Mouse (Mus musculus): ENCODE data around the gene Gabpb2. TPM values are rescaled to one million over a fixed set of nuclear protein-coding genes. Genes with fewer than 3 reads are reported as not detected.

Gene Gabpb2
- polyA plus RNA-seq, 1 experiment = 22.7 TPM

DNA sequence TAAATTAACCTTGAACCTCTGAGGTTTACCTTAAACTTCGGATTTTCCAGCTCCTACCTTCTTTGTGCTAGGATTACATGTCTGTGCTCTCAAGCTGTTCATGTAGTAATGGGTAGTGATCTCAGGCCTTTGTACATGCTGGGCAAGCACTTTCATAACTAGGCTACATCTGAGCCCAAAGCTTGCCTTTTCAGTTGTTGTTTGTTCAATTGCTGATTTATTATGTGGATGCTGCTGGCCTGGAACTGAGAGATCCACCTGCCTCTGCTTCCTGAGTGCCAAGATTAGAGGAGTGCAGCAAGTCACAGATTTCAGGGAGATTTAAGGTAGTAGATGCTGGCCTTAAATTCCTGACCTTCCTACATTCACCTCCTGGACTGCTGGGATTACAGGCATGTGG is 18.6 kb downstream of the Gabpb2 start:
- no peak overlapping the region for H3K27ac ChIP-seq (ENCODE audit: insufficient read depth, low read length)
- peaks cover 4% of the 10 kb centered on the region; the same call in 1 of the 2 replicates for H3K4me1 ChIP-seq (ENCODE audit: control insufficient read depth, insufficient read depth, low read length)
- no peak for TF ChIP-seq CTCF (IDR thresholded peaks at IDR 0.05; ENCODE audit: borderline replicate concordance, insufficient read depth, low read length)
- no peak for TF ChIP-seq POLR2A (IDR thresholded peaks at IDR 0.05; ENCODE audit: low read depth, low read length)
- H3K4me3 ChIP-seq (ENCODE audit: insufficient read depth, low read length) = no peak overlapping the region

- Histone ChIP-seq H3K27ac (ENCODE audit: insufficient read depth, low read length) (no peak overlapping the region), H3K4me3 (ENCODE audit: insufficient read depth, low read length) (no peak overlapping the region), H3K4me1 (ENCODE audit: control insufficient read depth, insufficient read depth, low read length) (peaks cover 6% of the 10 kb centered on the region)
- TF ChIP-seq POLR2A (IDR thresholded peaks at IDR 0.05; ENCODE audit: low read depth, low read length) = no peak
- no peak for TF ChIP-seq CTCF (IDR thresholded peaks at IDR 0.05; ENCODE audit: borderline replicate concordance, insufficient read depth, low read length)
Observed at GRCm38 (mm10) chr3:95195772-95196171, 21.9 kb downstream of the Gabpb2 start.

DNA sequence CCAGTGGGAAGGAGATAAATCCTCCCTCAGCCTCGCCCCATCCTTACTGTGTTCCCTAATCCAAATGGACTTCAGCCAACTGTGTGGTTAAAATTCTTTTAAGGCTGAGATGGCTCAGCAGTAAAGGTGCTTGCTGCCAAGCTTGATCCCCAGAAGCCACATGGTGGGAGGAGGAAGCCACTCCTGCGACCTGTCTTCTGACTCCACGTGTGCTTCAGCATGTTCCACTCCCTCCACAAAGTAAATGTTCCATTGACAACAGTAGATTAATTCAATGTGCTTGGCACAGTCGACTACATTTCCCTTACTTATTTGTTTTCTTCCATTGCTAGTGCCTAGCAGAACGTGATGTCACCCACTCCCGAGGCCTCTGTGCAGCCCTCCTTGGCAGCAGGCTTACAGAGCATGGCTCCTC is 23.0 kb downstream of the Gabpb2 start:
- H3K4me1 ChIP-seq (ENCODE audit: control insufficient read depth, insufficient read depth, low read length) = peaks cover 6% of the 10 kb centered on the region
- TF ChIP-seq CTCF (IDR thresholded peaks at IDR 0.05; ENCODE audit: borderline replicate concordance, insufficient read depth, low read length) (no peak), POLR2A (IDR thresholded peaks at IDR 0.05; ENCODE audit: low read depth, low read length) (no peak)
- no peak overlapping the region for H3K27ac ChIP-seq (ENCODE audit: insufficient read depth, low read length)
- H3K4me3 ChIP-seq (ENCODE audit: insufficient read depth, low read length) = no peak overlapping the region

- TF ChIP-seq CTCF (IDR thresholded peaks at IDR 0.05; ENCODE audit: borderline replicate concordance, insufficient read depth, low read length) (no peak), POLR2A (IDR thresholded peaks at IDR 0.05; ENCODE audit: low read depth, low read length) (no peak)
- H3K4me1 ChIP-seq (ENCODE audit: control insufficient read depth, insufficient read depth, low read length) = no peaks in the 10 kb centered on the region
- H3K4me3 ChIP-seq (ENCODE audit: insufficient read depth, low read length) = no peak overlapping the region
- no peak overlapping the region for H3K27ac ChIP-seq (ENCODE audit: insufficient read depth, low read length)
Observed at GRCm38 (mm10) chr3:95186888-95187287, 30.8 kb downstream of the Gabpb2 start.

DNA sequence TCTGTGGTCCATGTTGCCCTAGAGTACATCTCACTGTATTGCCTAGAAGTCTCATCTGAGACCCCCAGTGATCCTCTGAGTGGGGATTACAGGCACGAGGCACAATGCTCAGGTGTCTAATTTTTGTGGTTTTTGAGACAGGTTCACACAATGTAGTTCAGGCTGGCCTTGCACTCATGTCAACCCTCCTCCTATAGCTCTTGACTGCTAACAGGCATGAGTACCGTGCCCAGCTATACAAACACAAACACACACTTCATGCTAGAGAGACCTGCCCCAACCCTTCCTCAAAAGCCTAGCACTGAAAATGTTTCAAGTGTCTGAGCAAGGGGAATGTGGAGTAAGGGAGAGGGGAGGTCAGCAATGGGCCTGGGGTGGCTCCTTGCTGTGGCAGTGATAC is 31.6 kb downstream of the Gabpb2 start:
- no peaks in the 10 kb centered on the region for H3K4me1 ChIP-seq (ENCODE audit: control insufficient read depth, insufficient read depth, low read length)
- H3K27ac ChIP-seq (ENCODE audit: insufficient read depth, low read length) = no peak overlapping the region
- H3K4me3 ChIP-seq (ENCODE audit: insufficient read depth, low read length) = no peak overlapping the region
- no peak for TF ChIP-seq CTCF (IDR thresholded peaks at IDR 0.05; ENCODE audit: borderline replicate concordance, insufficient read depth, low read length)
- no peak for TF ChIP-seq POLR2A (IDR thresholded peaks at IDR 0.05; ENCODE audit: low read depth, low read length)

DNA sequence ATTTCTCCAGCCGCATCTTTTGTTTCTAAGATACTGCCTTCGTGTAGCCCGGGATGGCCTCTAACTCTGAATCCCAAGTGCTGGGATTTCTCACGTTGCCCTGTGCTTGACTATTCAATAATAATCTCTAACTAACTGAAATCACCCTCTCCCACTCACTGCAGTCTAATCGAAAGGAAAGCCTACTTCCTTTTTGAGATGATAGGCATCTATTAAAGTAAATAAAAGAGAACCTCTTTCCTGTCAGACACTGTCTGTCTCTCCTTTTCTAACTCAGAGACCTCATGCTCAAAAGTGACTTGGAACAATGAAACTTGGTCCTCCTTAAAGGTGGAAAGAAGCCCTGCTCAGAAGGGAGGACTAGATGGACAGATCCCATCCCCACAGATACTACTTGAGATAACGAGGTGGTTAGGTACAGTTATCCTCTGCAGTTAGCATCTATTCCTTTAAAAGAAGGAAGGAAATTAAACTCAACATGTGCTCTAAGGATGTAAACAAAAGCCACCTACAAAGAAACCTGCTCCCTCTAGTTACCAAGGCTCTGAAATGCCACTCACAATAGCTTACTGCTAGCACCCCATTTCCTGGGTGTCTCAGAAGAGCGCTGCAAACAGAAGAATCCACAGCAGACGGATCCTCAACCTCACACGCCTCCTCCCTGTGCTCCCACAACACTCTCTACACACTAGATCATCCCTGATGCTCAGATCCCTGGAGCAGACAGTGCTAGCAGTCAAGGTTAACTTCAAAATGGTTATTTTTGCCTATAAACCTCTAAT is 32.7 kb downstream of the Gabpb2 start:
- Histone ChIP-seq H3K4me3 (ENCODE audit: insufficient read depth, low read length) (no peak overlapping the region), H3K4me1 (ENCODE audit: control insufficient read depth, insufficient read depth, low read length) (no peaks in the 10 kb centered on the region), H3K27ac (ENCODE audit: insufficient read depth, low read length) (no peak overlapping the region)
- TF ChIP-seq CTCF (IDR thresholded peaks at IDR 0.05; ENCODE audit: borderline replicate concordance, insufficient read depth, low read length) = no peak
- TF ChIP-seq POLR2A (IDR thresholded peaks at IDR 0.05; ENCODE audit: low read depth, low read length) = no peak

DNA sequence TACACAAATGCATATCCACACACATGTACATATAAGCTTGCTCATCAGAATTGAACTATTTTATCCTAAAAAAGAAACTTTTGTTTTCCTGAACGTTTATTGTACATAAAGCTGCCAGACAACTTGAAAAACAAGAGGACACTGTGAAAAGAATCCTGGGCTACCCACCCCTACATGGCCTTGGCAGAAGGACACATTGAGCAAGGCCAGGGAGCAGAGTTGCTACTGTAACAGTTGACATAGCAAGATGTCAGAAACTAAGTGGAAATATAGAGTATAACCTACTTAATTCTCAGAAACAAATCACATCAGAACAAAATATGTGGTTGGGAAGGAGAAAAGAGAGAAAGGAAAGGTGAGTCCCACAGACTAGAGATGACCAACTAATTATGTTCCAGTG is 35.9 kb downstream of the Gabpb2 start:
- no peak overlapping the region for H3K4me3 ChIP-seq (ENCODE audit: insufficient read depth, low read length)
- H3K4me1 ChIP-seq (ENCODE audit: control insufficient read depth, insufficient read depth, low read length) = peaks cover 6% of the 10 kb centered on the region; the same call in 1 of the 2 replicates
- no peak overlapping the region for H3K27ac ChIP-seq (ENCODE audit: insufficient read depth, low read length)
- no peak for TF ChIP-seq CTCF (IDR thresholded peaks at IDR 0.05; ENCODE audit: borderline replicate concordance, insufficient read depth, low read length)

DNA sequence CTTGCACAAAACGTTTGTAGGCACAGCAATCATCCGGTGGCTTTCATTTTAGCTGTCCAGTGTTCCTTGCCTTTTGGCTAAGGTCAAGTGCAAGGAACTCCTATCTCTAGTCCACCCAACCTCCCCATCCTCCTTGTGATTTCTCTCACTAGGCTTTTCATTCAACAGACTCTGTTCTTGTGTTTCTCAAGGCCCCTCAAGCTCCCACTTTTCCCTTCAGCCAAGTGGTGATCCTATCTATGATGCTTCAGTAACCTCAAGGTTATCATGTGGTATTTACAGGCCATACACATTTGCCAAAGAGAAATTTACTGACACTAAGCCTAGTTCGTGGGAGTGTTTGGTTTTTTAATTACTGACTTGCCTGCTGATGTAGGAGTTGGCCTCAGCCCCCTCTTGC is 37.8 kb downstream of the Gabpb2 start:
- Histone ChIP-seq H3K27ac (ENCODE audit: insufficient read depth, low read length) (no peak overlapping the region), H3K4me3 (ENCODE audit: insufficient read depth, low read length) (no peak overlapping the region), H3K4me1 (ENCODE audit: control insufficient read depth, insufficient read depth, low read length) (peaks cover 6% of the 10 kb centered on the region; the same call in 1 of the 2 replicates)
- TF ChIP-seq CTCF (IDR thresholded peaks at IDR 0.05; ENCODE audit: borderline replicate concordance, insufficient read depth, low read length) = no peak

DNA sequence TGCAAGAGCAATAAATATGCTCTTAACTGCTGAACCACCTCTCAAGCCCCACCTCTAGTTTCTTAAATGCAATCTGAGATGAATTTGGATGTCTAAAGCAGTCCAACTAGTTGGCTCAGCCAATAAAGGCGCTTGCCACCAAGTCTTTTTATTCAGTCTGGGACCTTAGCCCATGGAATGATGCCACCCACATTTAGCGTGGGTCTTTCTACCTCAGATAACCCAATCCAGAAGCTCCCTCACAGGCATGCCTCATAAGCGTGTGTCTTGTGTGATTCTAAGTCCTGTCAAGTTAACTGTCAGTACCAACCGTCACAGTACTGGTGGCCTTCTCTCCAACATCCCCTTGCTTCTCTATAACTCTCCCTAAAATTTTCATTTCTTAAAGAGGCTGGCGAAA is 38.8 kb downstream of the Gabpb2 start:
- Histone ChIP-seq H3K4me3 (ENCODE audit: insufficient read depth, low read length) (no peak overlapping the region), H3K4me1 (ENCODE audit: control insufficient read depth, insufficient read depth, low read length) (peaks cover 6% of the 10 kb centered on the region; the same call in 1 of the 2 replicates), H3K27ac (ENCODE audit: insufficient read depth, low read length) (no peak overlapping the region)
- TF ChIP-seq CTCF (IDR thresholded peaks at IDR 0.05; ENCODE audit: borderline replicate concordance, insufficient read depth, low read length) (no peak), POLR2A (IDR thresholded peaks at IDR 0.05; ENCODE audit: low read depth, low read length) (no peak)

DNA sequence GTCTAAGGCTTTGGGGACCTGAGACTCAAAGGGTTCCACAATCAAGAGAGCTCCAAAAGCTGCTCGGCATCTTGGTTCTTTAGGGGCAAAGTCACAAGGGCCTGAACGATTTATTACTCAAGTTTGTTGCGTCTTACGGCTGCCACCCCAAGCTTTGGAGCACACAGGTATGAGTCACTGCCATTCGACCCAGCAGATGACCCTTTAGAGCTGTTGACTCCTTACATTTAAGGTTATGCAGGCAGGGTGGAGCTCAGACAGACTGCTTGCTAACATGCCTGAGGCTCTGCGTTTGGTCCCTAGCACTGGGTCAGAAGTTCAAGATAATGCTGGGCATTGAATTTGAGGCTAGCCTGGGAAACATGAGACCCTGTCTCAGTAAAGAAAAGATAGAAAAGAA is 40.1 kb downstream of the Gabpb2 start:
- TF ChIP-seq POLR2A (IDR thresholded peaks at IDR 0.05; ENCODE audit: low read depth, low read length) (no peak), CTCF (IDR thresholded peaks at IDR 0.05; ENCODE audit: borderline replicate concordance, insufficient read depth, low read length) (no peak)
- Histone ChIP-seq H3K4me1 (ENCODE audit: control insufficient read depth, insufficient read depth, low read length) (peaks cover 6% of the 10 kb centered on the region; the same call in 1 of the 2 replicates), H3K4me3 (ENCODE audit: insufficient read depth, low read length) (no peak overlapping the region), H3K27ac (ENCODE audit: insufficient read depth, low read length) (no peak overlapping the region)

Measured in embryonic fibroblast, embryonic 13.5 days (primary cell).